Mouse (Mus musculus) MN1 (cell line): Measurements from ENCODE around the gene Foxn2.
A peak's percentile ranks its signal among the peaks of the same experiment; 100 is the strongest.
"Not testable (repeated sequence)": the region's sequence is repeated elsewhere in the genome, so short reads cannot be mapped to it uniquely, and the experiment has no call there.

Source experiments
- DNase-seq: peaks from one replicate; pipeline ENCODE4 v3.0.0-alpha.2; 2016; ENCODE audit warnings: low spot score

Foxn2 gene

GRCm38 (mm10) chr17:88440285-88441000, at the start of gene Foxn2:
Gene Foxn2, plus strand, starts transcription at chr17:88440711.
- peak; percentile 88 for DNase-seq

GRCm38 (mm10) chr17:88397501-88397900, 43.0 kb upstream of the Foxn2 start:
- no peak for DNase-seq

- DNase-seq = no peak
Observed at GRCm38 (mm10) chr17:88398090-88398489, 42.4 kb upstream of the Foxn2 start.

- no peak for DNase-seq
Observed at GRCm38 (mm10) chr17:88398854-88399253, 41.7 kb upstream of the Foxn2 start.

- no peak for DNase-seq
Observed at GRCm38 (mm10) chr17:88400122-88400521, 40.4 kb upstream of the Foxn2 start.

- no peak for DNase-seq
Observed at GRCm38 (mm10) chr17:88400702-88401475, 39.6 kb upstream of the Foxn2 start.

- DNase-seq = no peak
Observed at GRCm38 (mm10) chr17:88403269-88403668, 37.2 kb upstream of the Foxn2 start.

GRCm38 (mm10) chr17:88404471-88404870, 36.0 kb upstream of the Foxn2 start:
- no peak for DNase-seq

- no peak for DNase-seq
Observed at GRCm38 (mm10) chr17:88405076-88405475, 35.4 kb upstream of the Foxn2 start.

- DNase-seq = no peak
Observed at GRCm38 (mm10) chr17:88409706-88410105, 30.8 kb upstream of the Foxn2 start.

- no peak for DNase-seq
Observed at GRCm38 (mm10) chr17:88413155-88413836, 27.2 kb upstream of the Foxn2 start.

- no peak for DNase-seq
Observed at GRCm38 (mm10) chr17:88420426-88420825, 20.1 kb upstream of the Foxn2 start.

- no peak for DNase-seq
Observed at GRCm38 (mm10) chr17:88421246-88421645, 19.3 kb upstream of the Foxn2 start.

GRCm38 (mm10) chr17:88430719-88431118, 9.8 kb upstream of the Foxn2 start:
- no peak for DNase-seq

GRCm38 (mm10) chr17:88431486-88431885, 9.0 kb upstream of the Foxn2 start:
- no peak for DNase-seq

- DNase-seq = no peak
Observed at GRCm38 (mm10) chr17:88431987-88432386, 8.5 kb upstream of the Foxn2 start.

- no peak for DNase-seq
Observed at GRCm38 (mm10) chr17:88435322-88435721, 5.2 kb upstream of the Foxn2 start.

- no peak for DNase-seq
Observed at GRCm38 (mm10) chr17:88436284-88436683, 4.2 kb upstream of the Foxn2 start.

- not testable (repeated sequence) for DNase-seq
Observed at GRCm38 (mm10) chr17:88436749-88437148, 3.8 kb upstream of the Foxn2 start.

GRCm38 (mm10) chr17:88437391-88437790, 3.1 kb upstream of the Foxn2 start:
- no peak for DNase-seq

- no peak for DNase-seq
Observed at GRCm38 (mm10) chr17:88439536-88440050, 918 bp upstream of the Foxn2 start.

- DNase-seq = peak; percentile 23
Observed at GRCm38 (mm10) chr17:88441001-88441431, 505 bp downstream of the Foxn2 start.
